Mouse (Mus musculus) olfactory bulb, adult 2 months (tissue): ENCODE measurements around the gene Lrrc8b.

ENCODE experiments used
- CTCF ChIP-seq: fragments of 200-500 bp; IDR thresholded peaks from 2 replicates; pipeline ENCODE4 v1.5.1; 2012; ENCODE audit warnings: low read depth, mild to moderate bottlenecking, low read length, moderate library complexity; ENCODE audit not compliant: insufficient read depth
- POLR2A ChIP-seq: fragments of 200-500 bp; IDR thresholded peaks from 2 replicates; pipeline ENCODE4 v1.6.1; 2012; ENCODE audit warnings: mild to moderate bottlenecking, low read depth, low read length, moderate library complexity; ENCODE audit not compliant: insufficient read depth

DNA sequence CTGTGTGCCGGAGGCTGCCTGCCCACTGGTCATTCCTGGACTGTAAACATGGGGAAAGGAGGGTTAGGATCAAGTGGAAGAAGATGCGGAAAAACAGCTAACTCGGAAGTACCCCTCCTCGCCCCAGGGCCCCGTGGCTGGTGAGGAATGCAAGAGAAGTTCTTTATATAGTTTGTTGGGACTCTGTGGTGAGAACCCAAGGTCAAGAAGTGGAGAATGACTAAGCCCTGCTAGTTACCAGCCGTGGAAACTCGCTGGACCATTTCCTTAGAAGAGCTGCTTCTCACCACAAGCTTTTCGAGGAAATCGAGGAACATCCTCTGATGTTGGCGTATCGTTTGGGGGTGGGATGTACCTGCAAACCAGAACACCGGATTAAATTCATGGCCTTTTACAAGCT lies 109.4 kb downstream of the Lrrc8b start:
- no peak for TF ChIP-seq POLR2A
- no peak for TF ChIP-seq CTCF
